Mouse (Mus musculus): ENCODE results near the gene Igfbp6.

Gene Igfbp6

GRCm38 (mm10) chr15:102176571-102177316 is 32.6 kb downstream of the Igfbp6 start:
- no peak for DNase-seq (ENCODE audit: low spot score)

GRCm38 (mm10) chr15:102177417-102177816 is 33.3 kb downstream of the Igfbp6 start:
- DNase-seq (ENCODE audit: low spot score), result no peak

GRCm38 (mm10) chr15:102178279-102178678 is 34.1 kb downstream of the Igfbp6 start:
- peak; percentile 78 for DNase-seq (ENCODE audit: low spot score)

GRCm38 (mm10) chr15:102179106-102179505 is 34.9 kb downstream of the Igfbp6 start:
- DNase-seq (ENCODE audit: low spot score), result no peak

- DNase-seq (ENCODE audit: low spot score), result no peak
These were observed 35.8 kb downstream of the Igfbp6 start for GRCm38 (mm10) chr15:102179924-102180323.

- DNase-seq (ENCODE audit: low spot score), result no peak
These were observed 38.9 kb downstream of the Igfbp6 start for GRCm38 (mm10) chr15:102183076-102183475.

- no peak for DNase-seq (ENCODE audit: low spot score)
These were observed 42.1 kb downstream of the Igfbp6 start for GRCm38 (mm10) chr15:102186239-102186638.

GRCm38 (mm10) chr15:102188096-102188495 is 43.9 kb downstream of the Igfbp6 start:
- DNase-seq (ENCODE audit: low spot score), result no peak

- no peak for DNase-seq (ENCODE audit: low spot score)
These were observed 44.7 kb downstream of the Igfbp6 start for GRCm38 (mm10) chr15:102188883-102189282.

GRCm38 (mm10) chr15:102191699-102192098 is 47.5 kb downstream of the Igfbp6 start:
- DNase-seq (ENCODE audit: low spot score), result no peak

GRCm38 (mm10) chr15:102192271-102192812 is 48.2 kb downstream of the Igfbp6 start:
- no peak for DNase-seq (ENCODE audit: low spot score)

- DNase-seq (ENCODE audit: low spot score), result no peak
These were observed 48.7 kb downstream of the Igfbp6 start for GRCm38 (mm10) chr15:102192820-102193386.

- no peak for DNase-seq (ENCODE audit: low spot score)
These were observed 49.5 kb downstream of the Igfbp6 start for GRCm38 (mm10) chr15:102193652-102194051.

GRCm38 (mm10) chr15:102194439-102194838 is 50.3 kb downstream of the Igfbp6 start:
- DNase-seq (ENCODE audit: low spot score), result no peak

- no peak for DNase-seq (ENCODE audit: low spot score)
These were observed 51.2 kb downstream of the Igfbp6 start for GRCm38 (mm10) chr15:102195373-102195772.

- DNase-seq (ENCODE audit: low spot score), result no peak
These were observed 54.7 kb downstream of the Igfbp6 start for GRCm38 (mm10) chr15:102198841-102199240.

Measured in embryo, embryonic 10.5 days (tissue).